8 mouse cellular contexts compared by ENCODE assay signal in genomic region chr2:74825371-74825729, GRCm38 (mm10). TPM values are rescaled to one million over a fixed set of nuclear protein-coding genes. Genes with fewer than 3 reads are reported as not detected.
DNase-seq lines count a peak whose midpoint lies in the region; ATAC-seq and TF ChIP-seq lines count a peak whose summit lies in the region.

No protein-coding gene starts in this region.

- H3K36me3 ChIP-seq in heart, adult 2 months (ENCODE audit: control insufficient read depth, insufficient read depth, low read length) = no peaks in the 10 kb centered on the region
- peaks cover 0 to 3% of the 10 kb centered on the region in 2 experiments for H3K36me3 ChIP-seq in CH12.LX (replicated peaks in 1 of 2; ENCODE audit: control insufficient read depth in 1 of 2, insufficient read depth in 1 of 2, low read length in 1 of 2)
- H3K36me3 ChIP-seq in forebrain, embryonic 15.5 days = no peaks in the 10 kb centered on the region
- H3K36me3 ChIP-seq in liver, postnatal 0 days (replicated peaks; ENCODE audit: insufficient read depth, low read length) = no peaks in the 10 kb centered on the region

- H3K4me3 ChIP-seq in heart, adult 2 months = peak overlapping the region; percentile 95
- peak overlapping the region; percentile 76 to 97 (median 97) for H3K4me3 ChIP-seq in CH12.LX (replicated peaks in 1 of 3; ENCODE audit: low read depth in 2 of 3, low read length in 2 of 3, poor library complexity in 1 of 3)
- H3K4me3 ChIP-seq in forebrain, embryonic 15.5 days = peak overlapping the region; percentile 88
- H3K4me3 ChIP-seq in liver, postnatal 0 days (ENCODE audit: low read depth, low read length) = peak overlapping the region; percentile 85

- no peak for TF ChIP-seq EP300 in heart, adult 2 months (IDR thresholded peaks at IDR 0.05; ENCODE audit: insufficient read depth, low read depth, low read length)
- no peak for TF ChIP-seq EP300 in CH12.LX (IDR thresholded peaks at IDR 0.05; ENCODE audit: low read length)
- no peak for TF ChIP-seq EP300 in liver, postnatal 0 days (IDR thresholded peaks at IDR 0.05; ENCODE audit: low read depth)

- TF ChIP-seq CTCF in heart, adult 2 months (IDR thresholded peaks at IDR 0.05) = no peak
- TF ChIP-seq CTCF in CH12.LX (conservative IDR thresholded peaks at IDR 0.05 in 1 of 2, IDR thresholded peaks at IDR 0.05 in 1 of 2; ENCODE audit: low read depth in 2 of 2, low read length in 2 of 2) = no peak
- no peak for TF ChIP-seq CTCF in liver, postnatal 0 days (IDR thresholded peaks at IDR 0.05; ENCODE audit: low read depth)

- no peaks in the 10 kb centered on the region for H3K9me3 ChIP-seq in CH12.LX (replicated peaks; ENCODE audit: low read length)
- H3K9me3 ChIP-seq in forebrain, embryonic 15.5 days = no peaks in the 10 kb centered on the region
- no peaks in the 10 kb centered on the region for H3K9me3 ChIP-seq in liver, postnatal 0 days (ENCODE audit: low read length)

- in situ Hi-C loops in CH12.LX (cut with MboI; ENCODE audit: low pct_ligation_motif_present, low pct_unique_long_range_greater_than_20kb, low sequenced_read_pairs) = no loop called here

- DNase-seq in heart, adult 2 months = no peak
- DNase-seq in heart, postnatal 36 days = no peak
- DNase-seq in CH12.LX (ENCODE audit: extremely low read depth) = no peak
- DNase-seq in liver, postnatal 0 days = no peak
- no peak for DNase-seq in frontal cortex, postnatal 25 days (ENCODE audit: low spot score in 2 of 2)
- no peak for DNase-seq in ovary, postnatal 36 days (ENCODE audit: low spot score)
- no peak for DNase-seq in B cell, adult 2 months

- no peaks in the 10 kb centered on the region for H3K79me2 ChIP-seq in heart, adult 2 months (replicated peaks; ENCODE audit: control insufficient read depth, insufficient read depth, low read length)
- peaks cover 6% of the 10 kb centered on the region; the same call in 1 of the 2 replicates for H3K79me2 ChIP-seq in CH12.LX (replicated peaks; ENCODE audit: control insufficient read depth, extremely low read depth, insufficient read depth, poor library complexity, severe bottlenecking)

- peak overlapping the region; percentile 72; the same call in 1 of the 2 replicates for H3K4me2 ChIP-seq in CH12.LX (ENCODE audit: insufficient read depth, low read depth, poor library complexity, severe bottlenecking)
- peak overlapping the region; percentile 89 for H3K4me2 ChIP-seq in forebrain, embryonic 15.5 days (replicated peaks)
- peak overlapping the region; percentile 73 for H3K4me2 ChIP-seq in liver, postnatal 0 days (ENCODE audit: low read depth, low read length)

- TF ChIP-seq POLR2A in heart, adult 2 months (IDR thresholded peaks at IDR 0.05; ENCODE audit: insufficient read depth, low read depth, low read length) = no peak
- no peak for TF ChIP-seq POLR2A in CH12.LX (IDR thresholded peaks at IDR 0.05; ENCODE audit: low read depth, low read length)

- WGBS in heart, adult 2 months = 62% methylated on average over 3 of the region's 3 CpGs
- 71% methylated on average over 3 of the region's 3 CpGs for WGBS in forebrain, embryonic 15.5 days
- 67% methylated on average over 3 of the region's 3 CpGs for WGBS in liver, postnatal 0 days (ENCODE audit: insufficient replicate concordance)

- intact Hi-C loops in heart, adult 2 months (cut with DNase I) = loop anchor here (5.0 kb wide), 1 partner anchor 142 kb away; no protein-coding TSS in a partner anchor
- intact Hi-C loops in heart, postnatal 36 days (cut with DNase I) = loop anchor here (5.0 to 10.0 kb wide), 3 partner anchors 137 to 769 kb away; no protein-coding TSS in a partner anchor

- H3K27me3 ChIP-seq in heart, adult 2 months (ENCODE audit: control insufficient read depth, insufficient read depth, low read length) = no peaks in the 10 kb centered on the region
- H3K27me3 ChIP-seq in CH12.LX (replicated peaks) = no peaks in the 10 kb centered on the region
- H3K27me3 ChIP-seq in forebrain, embryonic 15.5 days = no peaks in the 10 kb centered on the region
- 0 out of 2 replicates have a peak, but pooled peaks cover 2% of the 10 kb centered on the region for H3K27me3 ChIP-seq in liver, postnatal 0 days (ENCODE audit: insufficient read depth, low read length)

- peak overlapping the region; percentile 89 for H3K27ac ChIP-seq in heart, adult 2 months
- no peak overlapping the region for H3K27ac ChIP-seq in CH12.LX (ENCODE audit: insufficient read depth, low read depth)
- H3K27ac ChIP-seq in forebrain, embryonic 15.5 days (replicated peaks) = peak overlapping the region; percentile 82
- peak overlapping the region; percentile 97; the same call in 1 of the 2 replicates for H3K27ac ChIP-seq in liver, postnatal 0 days (ENCODE audit: low read depth)

- no peak; the same call in 1 of the 2 replicates for TF ChIP-seq RAD21 in CH12.LX (IDR thresholded peaks at IDR 0.05; ENCODE audit: low read depth, low read length)

- no peaks in the 10 kb centered on the region; the same call in 1 of the 2 replicates for H3K4me1 ChIP-seq in heart, adult 2 months (ENCODE audit: control insufficient read depth, insufficient read depth, low read length)
- H3K4me1 ChIP-seq in CH12.LX (ENCODE audit: control insufficient read depth in 1 of 2, insufficient read depth in 2 of 2) = peaks cover 3 to 13% of the 10 kb centered on the region in 2 experiments; a peak in 3 of 4 replicates
- peaks cover 8% of the 10 kb centered on the region for H3K4me1 ChIP-seq in forebrain, embryonic 15.5 days
- no peaks in the 10 kb centered on the region for H3K4me1 ChIP-seq in liver, postnatal 0 days (ENCODE audit: insufficient read depth)

- H3K9ac ChIP-seq in heart, adult 2 months (ENCODE audit: low read depth, low read length) = peak overlapping the region; percentile 80
- H3K9ac ChIP-seq in CH12.LX (ENCODE audit: insufficient read depth, low read depth) = peak overlapping the region; percentile 89; the same call in 1 of the 2 replicates
- peak overlapping the region; percentile 83 for H3K9ac ChIP-seq in forebrain, embryonic 15.5 days (replicated peaks)
- H3K9ac ChIP-seq in liver, postnatal 0 days (replicated peaks) = peak overlapping the region; percentile 89

- peak; percentile 67 for ATAC-seq in forebrain, embryonic 15.5 days (replicated peaks)
- no peak for ATAC-seq in liver, postnatal 0 days

- dilution Hi-C loops in CH12.LX (cut with MboI; ENCODE audit: extremely low pct_ligation_motif_present, extremely low pct_unique_long_range_greater_than_20kb, low sequenced_read_pairs) = no loop called here

TF ChIP-seq in CH12.LX, 34 proteins besides CTCF, POLR2A, EP300 and RAD21:
- 0 out of 2 replicates have a peak, but pooled peaks have one; percentile 22 for TF ChIP-seq MYC (IDR thresholded peaks at IDR 0.05; ENCODE audit: low read depth, low read length)
- TF ChIP-seq IRF4 (IDR thresholded peaks at IDR 0.05; ENCODE audit: low read depth, low read length) = no peak

RNA-seq across cellular contexts. Expression of gene Mtx2, which starts 0.3 kb away (rescaled TPM):
- total RNA-seq in heart, adult 2 months (2021) = 100 to 1,000 TPM; 110 to 114 TPM
- 82.9 and 112 TPM in 2 replicates for polyA plus RNA-seq in heart, adult 2 months (2012; rRNA removed)
- 100 to 1,000 TPM; 115 to 121 TPM for total RNA-seq in heart, postnatal 36 days (2021)
- total RNA-seq in CH12.LX (2012; rRNA removed) = 56.4 and 66.0 TPM in 2 replicates
- 163 and 186 TPM in 2 replicates for total RNA-seq in CH12.LX (2014; rRNA removed)
- 111 and 129 TPM in 2 replicates for polyA plus RNA-seq in CH12.LX (2012; ENCODE audit: insufficient read length, low read depth)
- polyA plus RNA-seq in forebrain, embryonic 15.5 days (2015; fragmentation: Nextera tagmentation; extraction: Ambion mirVana) = 124 and 133 TPM in 2 replicates
- polyA plus RNA-seq in liver, postnatal 0 days (2015; fragmentation: Nextera tagmentation; extraction: Ambion mirVana) = 60.7 and 66.0 TPM in 2 replicates
